Mouse (Mus musculus) stomach, embryonic 15.5 days (tissue): Measurements from ENCODE around the gene Rdh7. TPM values are rescaled to one million over a fixed set of nuclear protein-coding genes. Genes with fewer than 3 reads are reported as not detected.
"Not testable (repeated sequence)": the region's sequence is repeated elsewhere in the genome, so short reads cannot be mapped to it uniquely, and the experiment has no call there.

Experiments
- ATAC-seq: fragments of 200-750 bp; cut with Nextera tagmentation; 2 replicates; pipeline ENCODE4 v1.8.0; 2017; ENCODE audit warnings: low read depth, moderate number of reproducible peaks, moderate TSS enrichment; ENCODE audit not compliant: insufficient read depth, low FRiP score
- H3K27ac ChIP-seq: fragments of 300-500 bp; sonication (generic); 2 replicates; pipeline ENCODE4 v1.5.1; 2015; ENCODE audit warnings: mild to moderate bottlenecking, inconsistent platforms
- H3K27me3 ChIP-seq: fragments of 300-500 bp; sonication (generic); replicated peaks from 2 replicates; pipeline ENCODE4 v1.6.1; 2015; ENCODE audit warnings: inconsistent platforms
- H3K36me3 ChIP-seq: fragments of 300-500 bp; sonication (generic); 2 replicates; pipeline ENCODE4 v1.6.1; 2015; ENCODE audit warnings: inconsistent platforms
- H3K4me1 ChIP-seq: fragments of 300-500 bp; sonication (generic); 2 replicates; pipeline ENCODE4 v1.6.1; 2015; ENCODE audit warnings: inconsistent platforms
- H3K4me2 ChIP-seq: fragments of 300-500 bp; sonication (generic); 2 replicates; pipeline ENCODE4 v1.6.1; 2015; ENCODE audit warnings: mild to moderate bottlenecking, inconsistent platforms
- H3K4me3 ChIP-seq: fragments of 300-500 bp; sonication (generic); replicated peaks from 2 replicates; pipeline ENCODE4 v1.5.1; 2015; ENCODE audit warnings: inconsistent platforms
- H3K9ac ChIP-seq: fragments of 300-500 bp; sonication (generic); 2 replicates; pipeline ENCODE4 v1.6.1; 2015; ENCODE audit warnings: inconsistent platforms
- H3K9me3 ChIP-seq: fragments of 300-500 bp; sonication (generic); 2 replicates; pipeline ENCODE4 v1.6.1; 2016; ENCODE audit warnings: inconsistent platforms
- whole genome bisulfite sequencing: fragments of 180-500 bp; shearing (Covaris S2); methylation state at CpG from one replicate; pipeline ENCODE4 v1.1.7; 2015; 5-methylcytosine and 5-hydroxymethylcytosine counted together
- polyA plus RNA-seq: library from polyadenylated mRNA; unstranded; fragments of >200 nt; fragmentation: Nextera tagmentation; extraction: Ambion mirVana; gene quantifications from 2 replicates; pipeline ENCODE4 v1.2.1, GENCODE M21; 2015

Gene Rdh7
- polyA plus RNA-seq, 1 experiment from 2014 or later = 0.35 TPM

DNA sequence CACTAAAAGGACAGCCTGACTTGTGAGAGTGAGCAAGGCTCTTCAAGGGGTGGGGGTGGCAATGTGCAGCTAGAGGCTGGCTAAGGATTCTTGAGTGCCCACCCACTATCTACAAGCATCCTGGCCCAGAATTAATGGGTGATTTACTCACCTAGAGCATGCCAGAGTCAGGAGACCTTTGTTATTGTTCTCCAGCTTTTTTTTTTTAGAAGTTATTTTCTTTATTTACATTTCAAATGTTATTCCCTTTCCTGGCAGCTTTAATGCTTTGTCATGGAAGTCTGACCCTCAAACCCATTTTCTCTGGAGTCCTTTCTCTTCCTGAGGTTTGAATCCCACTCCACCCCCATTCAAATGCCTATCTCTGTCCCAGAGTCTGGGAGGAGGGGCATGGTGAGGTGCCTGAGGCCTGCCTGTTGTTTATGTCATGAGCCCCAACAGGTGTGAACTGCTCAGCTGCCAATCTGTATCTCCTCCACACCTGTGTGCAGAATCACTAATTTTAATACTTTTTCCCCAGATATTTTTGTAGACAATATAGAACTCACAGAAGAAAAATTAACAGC lies 18.9 kb upstream of the Rdh7 start:
- no peak overlapping the region for H3K9ac ChIP-seq
- H3K27ac ChIP-seq = no peak overlapping the region
- no peak overlapping the region for H3K4me2 ChIP-seq
- ATAC-seq = no peak
- H3K4me1 ChIP-seq = peaks cover 7% of the 10 kb centered on the region; the same call in 1 of the 2 replicates
- no peaks in the 10 kb centered on the region for H3K36me3 ChIP-seq
- H3K9me3 ChIP-seq = no peaks in the 10 kb centered on the region
- H3K4me3 ChIP-seq = no peak overlapping the region
- no peaks in the 10 kb centered on the region for H3K27me3 ChIP-seq

DNA sequence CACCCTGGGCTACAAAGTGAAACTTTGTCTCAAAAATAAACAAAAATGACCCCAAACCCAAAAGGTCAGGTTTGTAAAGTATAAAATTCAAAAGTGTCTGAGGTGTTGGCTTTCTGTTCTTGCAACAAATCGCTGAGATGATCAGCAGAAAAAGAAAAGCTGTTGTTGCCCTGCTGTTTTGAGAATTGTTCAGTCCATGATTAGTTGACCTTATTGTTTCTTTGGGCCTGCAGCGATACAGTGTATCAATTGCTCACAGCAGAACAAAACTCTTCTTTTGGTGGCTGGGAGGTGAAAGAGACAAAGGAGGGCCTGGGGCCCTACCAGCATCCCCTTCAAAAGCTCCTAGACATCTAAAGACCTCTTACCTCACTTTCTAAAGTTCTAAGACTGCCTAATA lies 17.5 kb upstream of the Rdh7 start:
- ATAC-seq = no peak
- H3K27me3 ChIP-seq = no peaks in the 10 kb centered on the region
- peaks cover 7% of the 10 kb centered on the region; the same call in 1 of the 2 replicates for H3K4me1 ChIP-seq
- H3K9me3 ChIP-seq = no peaks in the 10 kb centered on the region
- H3K9ac ChIP-seq = no peak overlapping the region
- no peak overlapping the region for H3K4me2 ChIP-seq
- WGBS = 78% methylated on average over 2 of the region's 2 CpGs
- H3K36me3 ChIP-seq = no peaks in the 10 kb centered on the region
- no peak overlapping the region for H3K4me3 ChIP-seq
- H3K27ac ChIP-seq = no peak overlapping the region

GRCm38 (mm10) chr10:127904718-127905446 lies 16.3 kb upstream of the Rdh7 start:
- 53% methylated on average over 7 of the region's 7 CpGs for WGBS
- Histone ChIP-seq H3K4me1 (peaks cover 7% of the 10 kb centered on the region; the same call in 1 of the 2 replicates), H3K9me3 (no peaks in the 10 kb centered on the region), H3K36me3 (no peaks in the 10 kb centered on the region), H3K4me2 (no peak overlapping the region), H3K27me3 (no peaks in the 10 kb centered on the region), H3K4me3 (no peak overlapping the region), H3K27ac (peak overlapping the region; percentile 76), H3K9ac (no peak overlapping the region)
- ATAC-seq = peak; percentile 74

DNA sequence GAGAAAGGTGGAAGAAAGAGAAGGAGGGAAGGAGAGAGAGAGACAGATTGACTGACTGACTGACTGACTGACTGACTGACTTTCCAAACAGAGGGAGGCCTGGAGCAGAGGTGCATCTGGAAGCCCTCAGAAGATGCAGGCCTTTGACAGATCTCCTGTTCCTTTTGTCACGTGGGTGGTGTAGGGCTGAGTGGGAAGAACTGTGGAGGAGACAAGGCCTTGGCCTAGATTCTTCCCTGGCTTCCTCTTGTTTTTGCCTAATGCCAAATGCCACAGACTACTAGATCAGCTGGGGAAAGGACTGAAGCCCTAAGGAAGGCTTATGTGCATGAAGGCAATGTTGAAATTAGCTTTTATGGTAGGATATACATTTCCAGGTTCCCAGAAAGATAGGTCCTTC lies 14.5 kb upstream of the Rdh7 start:
- 15% methylated on average over 1 of the region's 1 CpGs for WGBS
- H3K36me3 ChIP-seq = no peaks in the 10 kb centered on the region
- no peak for ATAC-seq
- H3K9me3 ChIP-seq = no peaks in the 10 kb centered on the region
- no peak overlapping the region for H3K27ac ChIP-seq
- H3K4me3 ChIP-seq = no peak overlapping the region
- no peaks in the 10 kb centered on the region for H3K27me3 ChIP-seq
- no peak overlapping the region for H3K4me2 ChIP-seq
- no peak overlapping the region for H3K9ac ChIP-seq
- peaks cover 7% of the 10 kb centered on the region; the same call in 1 of the 2 replicates for H3K4me1 ChIP-seq

DNA sequence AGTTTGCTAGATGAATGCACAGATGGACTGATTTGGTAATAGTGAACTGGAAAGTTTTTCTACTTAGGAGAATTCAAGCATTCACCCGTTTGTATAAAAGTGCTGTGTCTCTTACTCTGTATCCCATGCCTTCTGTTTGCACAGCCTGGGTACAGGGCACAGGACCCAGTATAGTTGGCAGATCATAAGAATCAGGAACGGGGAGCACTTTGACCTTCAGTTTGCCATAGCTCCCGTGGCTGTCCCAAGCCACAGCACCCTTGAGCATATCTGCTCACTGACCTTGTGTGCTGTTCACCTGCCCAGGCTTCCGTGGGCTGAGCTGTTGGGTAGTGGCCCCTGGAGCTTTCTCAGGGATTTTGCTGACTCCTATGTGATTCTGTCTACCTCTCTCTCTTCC lies 13.1 kb upstream of the Rdh7 start:
- 0 out of 2 replicates have a peak, but pooled peaks have one; percentile 11 for ATAC-seq
- peaks cover 7% of the 10 kb centered on the region; the same call in 1 of the 2 replicates for H3K4me1 ChIP-seq
- H3K27ac ChIP-seq = no peak overlapping the region
- no peaks in the 10 kb centered on the region for H3K9me3 ChIP-seq
- H3K4me2 ChIP-seq = no peak overlapping the region
- H3K4me3 ChIP-seq = no peak overlapping the region
- 68% methylated on average over 4 of the region's 4 CpGs for WGBS
- no peaks in the 10 kb centered on the region for H3K36me3 ChIP-seq
- no peak overlapping the region for H3K9ac ChIP-seq
- no peaks in the 10 kb centered on the region for H3K27me3 ChIP-seq

- H3K27me3 ChIP-seq = no peaks in the 10 kb centered on the region
- no peaks in the 10 kb centered on the region for H3K9me3 ChIP-seq
- ATAC-seq = no peak
- H3K27ac ChIP-seq = no peak overlapping the region
- peaks cover 3% of the 10 kb centered on the region; the same call in 1 of the 2 replicates for H3K4me1 ChIP-seq
- WGBS = 58% methylated on average over 5 of the region's 5 CpGs
- H3K4me2 ChIP-seq = no peak overlapping the region
- H3K36me3 ChIP-seq = no peaks in the 10 kb centered on the region
- no peak overlapping the region for H3K9ac ChIP-seq
- no peak overlapping the region for H3K4me3 ChIP-seq
Measured at GRCm38 (mm10) chr10:127899783-127900182, 11.2 kb upstream of the Rdh7 start.

DNA sequence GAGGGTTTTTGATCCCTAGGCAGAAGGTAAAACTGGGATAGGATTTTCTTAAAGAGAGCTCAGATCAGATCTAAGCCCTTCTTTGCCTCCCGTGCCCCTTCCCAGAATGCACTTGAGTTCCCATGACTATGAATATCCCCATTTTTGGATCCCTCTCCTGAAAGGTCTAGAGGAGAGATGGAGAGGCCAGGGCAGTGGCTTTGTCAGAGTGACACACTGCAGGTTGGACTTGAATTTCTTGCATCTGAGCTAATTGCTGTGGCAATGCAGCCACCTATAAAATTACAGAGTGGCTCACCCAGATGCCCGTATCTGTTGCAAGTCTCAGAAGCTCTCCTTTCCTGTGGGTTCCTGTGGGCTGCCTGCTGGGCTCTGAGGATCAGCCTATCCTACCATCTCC lies 9.6 kb upstream of the Rdh7 start, which contains the start of gene Sdr9c7:
Sdr9c7 (plus strand) TSS at position 301 of the 400 bp plus-strand sequence.
- no peak within 1 kb of the TSS for H3K9ac ChIP-seq
- ATAC-seq = no peak
- H3K4me1 ChIP-seq = peaks cover 3% of the 10 kb centered on the region; the same call in 1 of the 2 replicates
- no peak within 1 kb of the TSS for H3K27ac ChIP-seq
- H3K27me3 ChIP-seq = no peaks in the 10 kb centered on the region
- no peak within 1 kb of the TSS for H3K4me2 ChIP-seq
- WGBS = 79% methylated on average over 2 of the region's 2 CpGs
- H3K9me3 ChIP-seq = no peaks in the 10 kb centered on the region
- H3K4me3 ChIP-seq = no peak within 1 kb of the TSS
- H3K36me3 ChIP-seq = no peaks in the 10 kb centered on the region

DNA sequence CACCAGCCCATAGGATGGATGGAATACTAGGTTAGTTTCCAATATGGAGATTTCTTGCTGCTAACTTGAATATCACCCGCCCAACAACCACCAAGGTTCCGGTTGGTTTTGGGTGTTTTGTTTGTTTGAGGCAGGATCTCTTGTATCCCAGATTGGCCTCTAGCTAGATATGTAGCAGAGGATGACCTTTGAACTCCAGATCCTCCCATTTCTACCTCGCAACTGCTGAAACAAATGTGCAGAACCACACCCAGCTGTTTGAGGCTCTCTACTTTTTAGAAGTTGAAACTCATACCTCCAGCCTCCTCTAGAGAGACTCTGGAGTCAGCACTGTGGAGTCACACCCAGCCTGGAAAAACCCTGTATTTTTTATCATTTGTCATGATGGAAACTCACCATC lies 8.9 kb upstream of the Rdh7 start:
- H3K9ac ChIP-seq = no peak overlapping the region
- ATAC-seq = no peak
- WGBS = 76% methylated on average over 3 of the region's 3 CpGs
- no peaks in the 10 kb centered on the region for H3K9me3 ChIP-seq
- H3K27me3 ChIP-seq = no peaks in the 10 kb centered on the region
- no peak overlapping the region for H3K4me2 ChIP-seq
- H3K4me1 ChIP-seq = peaks cover 3% of the 10 kb centered on the region; the same call in 1 of the 2 replicates
- no peak overlapping the region for H3K27ac ChIP-seq
- no peaks in the 10 kb centered on the region for H3K36me3 ChIP-seq
- H3K4me3 ChIP-seq = no peak overlapping the region

GRCm38 (mm10) chr10:127896705-127897104 lies 8.1 kb upstream of the Rdh7 start:
- Histone ChIP-seq H3K9ac (no peak overlapping the region), H3K9me3 (no peaks in the 10 kb centered on the region), H3K36me3 (no peaks in the 10 kb centered on the region), H3K27me3 (no peaks in the 10 kb centered on the region), H3K4me3 (no peak overlapping the region), H3K27ac (no peak overlapping the region), H3K4me1 (peaks cover 3% of the 10 kb centered on the region; the same call in 1 of the 2 replicates), H3K4me2 (no peak overlapping the region)
- WGBS = 43% methylated on average over 5 of the region's 5 CpGs
- no peak for ATAC-seq

- H3K27me3 ChIP-seq, H3K4me3 ChIP-seq, H3K9ac ChIP-seq, H3K4me1 ChIP-seq, H3K9me3 ChIP-seq, H3K4me2 ChIP-seq, H3K36me3 ChIP-seq: not testable (repeated sequence)
- 42% methylated on average over 5 of the region's 5 CpGs for WGBS
- peak overlapping the region; percentile 73 for H3K27ac ChIP-seq
- peak; percentile 89 for ATAC-seq
Measured at GRCm38 (mm10) chr10:127893163-127894022, 4.8 kb upstream of the Rdh7 start.

GRCm38 (mm10) chr10:127891481-127891880 lies 2.9 kb upstream of the Rdh7 start:
- Histone ChIP-seq H3K4me3 (no peak overlapping the region), H3K9me3 (no peaks in the 10 kb centered on the region), H3K4me1 (peaks cover 3% of the 10 kb centered on the region; the same call in 1 of the 2 replicates), H3K36me3 (no peaks in the 10 kb centered on the region), H3K27me3 (no peaks in the 10 kb centered on the region), H3K27ac (no peak overlapping the region), H3K4me2 (no peak overlapping the region), H3K9ac (no peak overlapping the region)
- no peak for ATAC-seq
- WGBS = 76% methylated on average over 1 of the region's 1 CpGs

DNA sequence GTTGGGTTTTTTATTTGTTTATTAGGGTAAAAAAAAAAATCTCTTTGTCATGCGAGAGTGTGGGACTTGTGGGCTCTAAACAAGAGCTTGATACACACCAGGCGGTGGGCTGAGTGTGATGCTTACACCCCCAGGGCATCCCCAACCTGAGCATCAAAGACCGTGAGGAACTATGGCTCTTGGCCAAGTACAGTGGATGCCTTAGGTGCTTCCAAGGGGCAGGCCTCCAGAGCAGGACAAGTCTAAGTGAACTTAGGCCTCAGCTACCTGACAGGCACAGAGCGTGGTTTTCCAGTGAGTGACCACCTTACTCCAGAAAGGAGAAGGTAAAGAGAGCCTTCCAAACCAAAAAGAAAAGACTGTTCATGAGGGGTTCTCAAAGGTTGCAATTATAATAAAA lies 1.6 kb downstream of the Rdh7 start:
- no peak overlapping the region for H3K9ac ChIP-seq
- WGBS = 79% methylated on average over 4 of the region's 4 CpGs

More for the DNA sequence above, 1.6 kb downstream of the Rdh7 start:
- H3K4me3 ChIP-seq = no peak overlapping the region
- H3K36me3 ChIP-seq = no peaks in the 10 kb centered on the region
- no peak overlapping the region for H3K27ac ChIP-seq
- H3K4me2 ChIP-seq = no peak overlapping the region
- H3K4me1 ChIP-seq = no peaks in the 10 kb centered on the region
- H3K27me3 ChIP-seq = no peaks in the 10 kb centered on the region
- H3K9me3 ChIP-seq = no peaks in the 10 kb centered on the region
- no peak for ATAC-seq
